Mouse (Mus musculus): ENCODE results near the gene Tmem189. TPM values are rescaled to one million over a fixed set of nuclear protein-coding genes. Genes with fewer than 3 reads are reported as not detected.

Tmem189 gene
- total and polyA plus RNA-seq, 2 experiments: 4.8 to 19.6 TPM

DNA sequence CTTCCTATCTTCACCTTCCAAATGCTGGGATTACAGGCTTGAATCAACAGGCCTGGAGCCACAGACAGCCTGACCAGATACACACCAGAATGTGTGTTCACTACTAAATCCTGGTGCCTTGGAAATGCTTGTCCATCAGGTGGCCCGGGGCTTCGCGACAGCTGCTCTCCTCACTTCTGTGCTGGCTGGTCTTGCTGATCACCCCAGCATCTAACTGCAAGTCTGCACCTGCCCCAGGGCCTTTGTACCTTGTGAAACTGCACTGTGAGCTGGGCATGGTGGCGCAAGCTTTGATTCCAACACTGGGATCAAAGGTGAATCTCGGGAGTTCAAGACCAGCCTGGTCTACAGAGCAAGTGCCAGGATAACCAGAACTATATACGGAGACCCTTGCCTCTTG, 47.5 kb downstream of the Tmem189 start:
- WGBS: 33% methylated on average over 6 of the region's 6 CpGs
- Histone ChIP-seq H3K36me3 (ENCODE audit: control insufficient read depth, insufficient read depth, low read length) (no peaks in the 10 kb centered on the region), H3K9ac (ENCODE audit: low read depth, low read length) (no peak overlapping the region), H3K79me2 (ENCODE audit: control insufficient read depth, insufficient read depth, low read length) (no peaks in the 10 kb centered on the region), H3K4me1 (ENCODE audit: control insufficient read depth, insufficient read depth, low read length) (peaks cover 13% of the 10 kb centered on the region; the same call in 1 of the 2 replicates), H3K27ac (replicated peaks; ENCODE audit: insufficient read depth, low read depth, low read length) (no peak overlapping the region; the same call in 1 of the 2 replicates), H3K4me3 (ENCODE audit: insufficient read depth, low read depth, low read length) (no peak overlapping the region), H3K27me3 (ENCODE audit: control insufficient read depth, insufficient read depth, low read length) (no peaks in the 10 kb centered on the region)
- TF ChIP-seq POLR2A (IDR thresholded peaks at IDR 0.05; ENCODE audit: extremely low read depth, insufficient read depth, low read length): no peak
- no peak for TF ChIP-seq CTCF (IDR thresholded peaks at IDR 0.05; ENCODE audit: low read depth, low read length)
- peak; percentile 86 for DNase-seq (ENCODE audit: extremely low read depth, low read depth, low spot score)

- H3K4me3 ChIP-seq (ENCODE audit: insufficient read depth, low read depth, low read length): no peak overlapping the region
- 29% methylated on average over 8 of the region's 8 CpGs for WGBS
- peaks cover 13% of the 10 kb centered on the region; the same call in 1 of the 2 replicates for H3K4me1 ChIP-seq (ENCODE audit: control insufficient read depth, insufficient read depth, low read length)
- TF ChIP-seq POLR2A (IDR thresholded peaks at IDR 0.05; ENCODE audit: extremely low read depth, insufficient read depth, low read length) (no peak), CTCF (IDR thresholded peaks at IDR 0.05; ENCODE audit: low read depth, low read length) (peak; percentile 96)
- H3K79me2 ChIP-seq (ENCODE audit: control insufficient read depth, insufficient read depth, low read length): no peaks in the 10 kb centered on the region
- no peaks in the 10 kb centered on the region for H3K36me3 ChIP-seq (ENCODE audit: control insufficient read depth, insufficient read depth, low read length)
- H3K9ac ChIP-seq (ENCODE audit: low read depth, low read length): no peak overlapping the region
- no peaks in the 10 kb centered on the region for H3K27me3 ChIP-seq (ENCODE audit: control insufficient read depth, insufficient read depth, low read length)
- no peak overlapping the region for H3K27ac ChIP-seq (replicated peaks; ENCODE audit: insufficient read depth, low read depth, low read length)
- peak; percentile 79 for DNase-seq (ENCODE audit: extremely low read depth, low read depth, low spot score)
Measured at GRCm38 (mm10) chr2:167641337-167641736, 48.3 kb downstream of the Tmem189 start.

- H3K4me1 ChIP-seq (ENCODE audit: control insufficient read depth, insufficient read depth, low read length): peaks cover 13% of the 10 kb centered on the region; the same call in 1 of the 2 replicates
- H3K4me3 ChIP-seq (ENCODE audit: insufficient read depth, low read depth, low read length): no peak overlapping the region
- no peaks in the 10 kb centered on the region for H3K36me3 ChIP-seq (ENCODE audit: control insufficient read depth, insufficient read depth, low read length)
- 89% methylated on average over 3 of the region's 3 CpGs for WGBS
- no peak overlapping the region for H3K27ac ChIP-seq (replicated peaks; ENCODE audit: insufficient read depth, low read depth, low read length)
- H3K27me3 ChIP-seq (ENCODE audit: control insufficient read depth, insufficient read depth, low read length): no peaks in the 10 kb centered on the region
- H3K9ac ChIP-seq (ENCODE audit: low read depth, low read length): no peak overlapping the region
- no peak for DNase-seq (ENCODE audit: extremely low read depth, low read depth, low spot score)
- no peak for TF ChIP-seq POLR2A (IDR thresholded peaks at IDR 0.05; ENCODE audit: extremely low read depth, insufficient read depth, low read length)
- TF ChIP-seq CTCF (IDR thresholded peaks at IDR 0.05; ENCODE audit: low read depth, low read length): peak; percentile 69
- H3K79me2 ChIP-seq (ENCODE audit: control insufficient read depth, insufficient read depth, low read length): no peaks in the 10 kb centered on the region
Measured at GRCm38 (mm10) chr2:167640279-167640678, 49.3 kb downstream of the Tmem189 start.

GRCm38 (mm10) chr2:167634865-167635512, 54.6 kb downstream of the Tmem189 start:
- WGBS: 81% methylated on average over 7 of the region's 7 CpGs
- no peak overlapping the region for H3K27ac ChIP-seq (replicated peaks; ENCODE audit: insufficient read depth, low read depth, low read length)
- TF ChIP-seq POLR2A (IDR thresholded peaks at IDR 0.05; ENCODE audit: extremely low read depth, insufficient read depth, low read length): no peak
- TF ChIP-seq CTCF (IDR thresholded peaks at IDR 0.05; ENCODE audit: low read depth, low read length): no peak

DNA sequence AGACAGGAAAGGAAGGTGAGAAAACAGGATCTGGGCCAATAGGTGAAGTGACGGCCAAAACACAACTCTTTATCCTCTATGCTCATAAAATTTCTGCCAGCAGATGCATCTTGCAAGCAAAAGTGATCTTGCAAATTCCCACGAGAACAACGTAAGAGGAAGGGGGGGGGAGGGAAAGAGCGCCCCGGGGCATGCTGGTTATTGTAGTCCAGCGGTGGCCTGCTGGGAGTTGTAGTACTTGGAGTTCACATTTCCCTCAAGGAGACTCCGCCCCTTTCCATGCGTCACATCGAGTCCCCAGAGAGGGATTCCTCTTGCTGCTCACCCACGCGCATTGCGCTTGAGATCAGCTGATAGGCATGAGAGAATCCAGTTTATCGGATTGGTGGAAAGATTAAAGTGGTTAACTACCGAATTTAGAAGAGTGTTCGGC, 55.3 kb downstream of the Tmem189 start:
- DNase-seq (ENCODE audit: extremely low read depth, low read depth, low spot score): peak; percentile 97
- no peak for TF ChIP-seq POLR2A (IDR thresholded peaks at IDR 0.05; ENCODE audit: extremely low read depth, insufficient read depth, low read length)
- TF ChIP-seq CTCF (IDR thresholded peaks at IDR 0.05; ENCODE audit: low read depth, low read length): no peak
- H3K9ac ChIP-seq (ENCODE audit: low read depth, low read length): peak overlapping the region; percentile 27; the same call in 1 of the 2 replicates
- H3K4me3 ChIP-seq (ENCODE audit: insufficient read depth, low read depth, low read length): peak overlapping the region; percentile 34
- peaks cover 22% of the 10 kb centered on the region for H3K79me2 ChIP-seq (ENCODE audit: control insufficient read depth, insufficient read depth, low read length)
- peaks cover 31% of the 10 kb centered on the region for H3K4me1 ChIP-seq (ENCODE audit: control insufficient read depth, insufficient read depth, low read length)
- no peaks in the 10 kb centered on the region for H3K27me3 ChIP-seq (ENCODE audit: control insufficient read depth, insufficient read depth, low read length)
- H3K27ac ChIP-seq (replicated peaks; ENCODE audit: insufficient read depth, low read depth, low read length): peak overlapping the region; percentile 59
- H3K36me3 ChIP-seq (ENCODE audit: control insufficient read depth, insufficient read depth, low read length): no peaks in the 10 kb centered on the region
- WGBS: 0% methylated on average over 15 of the region's 15 CpGs

More at GRCm38 (mm10) chr2:167634865-167635512, 54.6 kb downstream of the Tmem189 start:
- DNase-seq (ENCODE audit: extremely low read depth, low read depth, low spot score): no peak
- Histone ChIP-seq H3K36me3 (ENCODE audit: control insufficient read depth, insufficient read depth, low read length) (no peaks in the 10 kb centered on the region), H3K27me3 (ENCODE audit: control insufficient read depth, insufficient read depth, low read length) (no peaks in the 10 kb centered on the region), H3K9ac (ENCODE audit: low read depth, low read length) (no peak overlapping the region), H3K4me3 (ENCODE audit: insufficient read depth, low read depth, low read length) (peak overlapping the region; percentile 34; the same call in 1 of the 2 replicates), H3K79me2 (ENCODE audit: control insufficient read depth, insufficient read depth, low read length) (peaks cover 18% of the 10 kb centered on the region), H3K4me1 (ENCODE audit: control insufficient read depth, insufficient read depth, low read length) (peaks cover 28% of the 10 kb centered on the region)

GRCm38 (mm10) chr2:167633537-167633872, 56.1 kb downstream of the Tmem189 start:
- Histone ChIP-seq H3K79me2 (ENCODE audit: control insufficient read depth, insufficient read depth, low read length) (peaks cover 25% of the 10 kb centered on the region), H3K4me1 (ENCODE audit: control insufficient read depth, insufficient read depth, low read length) (peaks cover 35% of the 10 kb centered on the region), H3K27me3 (ENCODE audit: control insufficient read depth, insufficient read depth, low read length) (no peaks in the 10 kb centered on the region), H3K9ac (ENCODE audit: low read depth, low read length) (no peak overlapping the region), H3K27ac (replicated peaks; ENCODE audit: insufficient read depth, low read depth, low read length) (peak overlapping the region; percentile 59), H3K4me3 (ENCODE audit: insufficient read depth, low read depth, low read length) (no peak overlapping the region), H3K36me3 (ENCODE audit: control insufficient read depth, insufficient read depth, low read length) (no peaks in the 10 kb centered on the region)
- TF ChIP-seq CTCF (IDR thresholded peaks at IDR 0.05; ENCODE audit: low read depth, low read length) (no peak), POLR2A (IDR thresholded peaks at IDR 0.05; ENCODE audit: extremely low read depth, insufficient read depth, low read length) (no peak)
- WGBS: 57% methylated on average over 6 of the region's 6 CpGs
- DNase-seq (ENCODE audit: extremely low read depth, low read depth, low spot score): no peak

Measured in liver, adult 2 months (tissue).